Mouse (Mus musculus): ENCODE results near the gene Antxr2. TPM values are rescaled to one million over a fixed set of nuclear protein-coding genes. Genes with fewer than 3 reads are reported as not detected.

Gene Antxr2
- total and polyA plus RNA-seq, 3 experiments: 4.3 to 5.0 TPM; not detected in 1

- Histone ChIP-seq H3K27ac (ENCODE audit: control insufficient read depth, low read depth, low read length) (no peak overlapping the region), H3K27me3 (ENCODE audit: control insufficient read depth in 1 of 2, insufficient read depth in 2 of 2, low read length in 2 of 2) (no peaks in the 10 kb centered on the region; a peak in 1 of 4 replicates), H3K9me3 (replicated peaks; ENCODE audit: insufficient read depth, low read length) (no peaks in the 10 kb centered on the region), H3K4me3 (ENCODE audit: control insufficient read depth in 1 of 2, insufficient read depth in 1 of 2, low read depth in 2 of 2, low read length in 2 of 2) (no peak overlapping the region), H3K36me3 (ENCODE audit: control insufficient read depth in 1 of 2, insufficient read depth in 2 of 2, low read length in 2 of 2) (peaks cover 0 to 17% of the 10 kb centered on the region in 2 experiments; a peak in 2 of 4 replicates), H3K4me1 (ENCODE audit: control insufficient read depth in 1 of 2, insufficient read depth in 2 of 2, low read length in 2 of 2) (peaks cover 9 to 15% of the 10 kb centered on the region in 2 experiments), H3K9ac (ENCODE audit: control insufficient read depth, low read depth, low read length, poor library complexity, severe bottlenecking) (no peak overlapping the region), H3K79me2 (ENCODE audit: control insufficient read depth, insufficient read depth, low read length, poor library complexity) (peaks cover 6% of the 10 kb centered on the region)
- peak; percentile 88 for DNase-seq (ENCODE audit: low read depth, low spot score)
- TF ChIP-seq TAL1 (IDR thresholded peaks at IDR 0.05; ENCODE audit: low read length) (no peak), MXI1 (IDR thresholded peaks at IDR 0.05; ENCODE audit: low read depth, low read length) (0 out of 2 replicates have a peak, but pooled peaks have one; percentile 28), POLR2AphosphoS2 (IDR thresholded peaks at IDR 0.05; ENCODE audit: low read length) (no peak), ZMIZ1 (IDR thresholded peaks at IDR 0.05; ENCODE audit: low read depth, low read length) (no peak), ETS1 (IDR thresholded peaks at IDR 0.05; ENCODE audit: low read depth, low read length) (peak; percentile 83), BHLHE40 (IDR thresholded peaks at IDR 0.05; ENCODE audit: borderline replicate concordance, low read depth, low read length) (0 out of 2 replicates have a peak, but pooled peaks have one; percentile 13), USF1 (IDR thresholded peaks at IDR 0.05; ENCODE audit: low read depth, low read length) (no peak), MAZ (IDR thresholded peaks at IDR 0.05; ENCODE audit: low read depth, low read length) (0 out of 2 replicates have a peak, but pooled peaks have one; percentile 34), USF2 (IDR thresholded peaks at IDR 0.05; ENCODE audit: borderline replicate concordance in 1 of 2, insufficient read depth in 1 of 2, low read depth in 1 of 2, low read length in 2 of 2) (no peak), NRF1 (IDR thresholded peaks at IDR 0.05; ENCODE audit: insufficient read depth, low read depth, low read length, poor library complexity, severe bottlenecking) (no peak), SIN3A (IDR thresholded peaks at IDR 0.05; ENCODE audit: low read length) (peak; percentile 52; the same call in 1 of the 2 replicates), SMC3 (IDR thresholded peaks at IDR 0.05; ENCODE audit: low read depth, low read length) (no peak), EP300 (IDR thresholded peaks at IDR 0.05; ENCODE audit: low read depth in 1 of 2, low read length in 2 of 2) (peak; percentile 7 to 74; a peak in 2 of 4 replicates), E2F4 (IDR thresholded peaks at IDR 0.05; ENCODE audit: borderline replicate concordance, low read depth, low read length) (no peak), POLR2A (IDR thresholded peaks at IDR 0.05; ENCODE audit: control insufficient read depth in 1 of 2, insufficient read depth in 1 of 2, low read depth in 1 of 2, low read length in 2 of 2, poor library complexity in 1 of 2) (no peak), GABPA (IDR thresholded peaks at IDR 0.05; ENCODE audit: low read depth, low read length) (no peak), RAD21 (IDR thresholded peaks at IDR 0.05; ENCODE audit: low read depth, low read length) (no peak), CHD2 (IDR thresholded peaks at IDR 0.05; ENCODE audit: low read length) (no peak), TCF12 (IDR thresholded peaks at IDR 0.05; ENCODE audit: low read depth, low read length) (no peak), ZNF384 (IDR thresholded peaks at IDR 0.05; ENCODE audit: low read depth, low read length) (no peak), MYC (IDR thresholded peaks at IDR 0.05; ENCODE audit: low read depth, low read length) (peak; percentile 47; the same call in 1 of the 2 replicates), ZC3H11A (IDR thresholded peaks at IDR 0.05; ENCODE audit: low read depth, low read length) (no peak), GATA1 (IDR thresholded peaks at IDR 0.05; ENCODE audit: low read depth, low read length) (no peak), KAT2A (conservative IDR thresholded peaks at IDR 0.05; ENCODE audit: low read depth, low read length) (no peak), POLR2AphosphoS5 (IDR thresholded peaks at IDR 0.05; ENCODE audit: borderline replicate concordance, low read depth, low read length) (no peak), CTCF (IDR thresholded peaks at IDR 0.05 in 2 of 3, conservative IDR thresholded peaks at IDR 0.05 in 1 of 3; ENCODE audit: control insufficient read depth in 1 of 3, insufficient read depth in 1 of 3, low read depth in 2 of 3, low read length in 3 of 3, poor library complexity in 1 of 3, severe bottlenecking in 1 of 3) (no peak), NELFE (IDR thresholded peaks at IDR 0.05; ENCODE audit: low read depth, low read length) (no peak), CHD1 (IDR thresholded peaks at IDR 0.05; ENCODE audit: low read depth, low read length) (no peak), TBP (IDR thresholded peaks at IDR 0.05; ENCODE audit: low read depth, low read length) (peak; percentile 22; the same call in 1 of the 2 replicates), MEF2A (IDR thresholded peaks at IDR 0.05; ENCODE audit: extremely low read depth, insufficient replicate concordance, low read depth, low read length, poor library complexity, severe bottlenecking) (no peak), ELF1 (IDR thresholded peaks at IDR 0.05; ENCODE audit: low read depth, low read length) (no peak; the same call in 1 of the 2 replicates), MAX (IDR thresholded peaks at IDR 0.05; ENCODE audit: low read length) (no peak), HCFC1 (IDR thresholded peaks at IDR 0.05; ENCODE audit: low read depth, low read length) (peak; percentile 40; the same call in 1 of the 2 replicates), JUND (IDR thresholded peaks at IDR 0.05; ENCODE audit: low read depth, low read length) (no peak), MAFK (IDR thresholded peaks at IDR 0.05; ENCODE audit: borderline replicate concordance, low read depth, low read length) (no peak), UBTF (IDR thresholded peaks at IDR 0.05; ENCODE audit: borderline replicate concordance, insufficient read depth, low read depth, low read length) (no peak)
Measured at GRCm38 (mm10) chr5:98032803-98033420, 2.1 kb upstream of the Antxr2 start.
